Mouse (Mus musculus) monocyte, adult 5-6 weeks (primary cell): ENCODE results near the gene Rcn1. TPM values are rescaled to one million over a fixed set of nuclear protein-coding genes. Genes with fewer than 3 reads are reported as not detected.

ENCODE experiments used
- ATAC-seq: fragments of 153-309, 156-312 bp; replicated peaks from 2 replicates; pipeline ENCODE4 v1.8.0; 2017; ENCODE audit warnings: mild to moderate bottlenecking; ENCODE audit not compliant: low TSS enrichment, insufficient number of reproducible peaks, severe bottlenecking, poor library complexity, low FRiP score
- total RNA-seq: library from RNA; stranded (forward); fragments of 200-1000, 200-491, 200-594 nt; gene quantifications from 3 replicates; pipeline ENCODE4 v1.2.3, GENCODE M21; 2017

The Rcn1 gene
- total RNA-seq, 1 experiment from 2014 or later: 19.1 TPM

GRCm38 (mm10) chr2:105398636-105399084 lies 459 bp downstream of the Rcn1 start:
- ATAC-seq: no peak

DNA sequence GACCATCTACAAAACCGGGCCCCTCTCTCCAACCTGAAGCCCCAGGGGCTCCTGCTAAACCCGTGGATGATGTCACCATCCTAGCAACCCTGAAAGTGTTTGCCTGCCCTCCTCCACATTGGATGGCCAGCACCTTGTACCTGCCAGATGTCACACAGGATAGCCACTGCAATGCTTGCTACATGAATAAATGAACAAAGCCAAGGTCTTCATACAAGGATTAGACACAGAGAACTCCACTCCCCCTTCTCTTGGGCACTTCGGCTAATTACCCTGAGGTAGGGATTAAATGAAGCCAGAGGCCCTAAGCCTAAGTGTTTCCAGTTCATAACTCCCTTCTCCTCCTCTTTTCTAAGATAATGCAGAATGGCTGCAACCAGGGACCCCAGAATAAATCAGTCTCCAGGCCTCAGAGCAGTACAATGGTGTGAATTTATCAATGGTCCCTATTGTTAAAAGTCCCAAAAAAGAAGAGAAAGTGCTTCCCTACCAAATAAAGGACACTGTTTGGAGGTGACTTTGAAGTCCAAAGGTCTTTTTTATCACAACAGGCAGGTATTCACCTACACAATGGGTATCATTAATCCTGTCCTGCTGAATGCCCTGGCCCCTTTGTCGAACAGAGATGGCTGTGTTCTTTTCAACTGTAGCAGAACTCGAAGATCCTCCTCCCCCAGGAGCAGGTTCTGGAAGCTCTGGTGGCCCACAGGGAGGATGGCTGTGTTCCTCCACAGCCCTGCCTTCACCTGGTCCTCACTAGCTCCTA lies 1.5 kb downstream of the Rcn1 start:
- ATAC-seq: no peak

GRCm38 (mm10) chr2:105396066-105396465 lies 3.1 kb downstream of the Rcn1 start:
- no peak for ATAC-seq

DNA sequence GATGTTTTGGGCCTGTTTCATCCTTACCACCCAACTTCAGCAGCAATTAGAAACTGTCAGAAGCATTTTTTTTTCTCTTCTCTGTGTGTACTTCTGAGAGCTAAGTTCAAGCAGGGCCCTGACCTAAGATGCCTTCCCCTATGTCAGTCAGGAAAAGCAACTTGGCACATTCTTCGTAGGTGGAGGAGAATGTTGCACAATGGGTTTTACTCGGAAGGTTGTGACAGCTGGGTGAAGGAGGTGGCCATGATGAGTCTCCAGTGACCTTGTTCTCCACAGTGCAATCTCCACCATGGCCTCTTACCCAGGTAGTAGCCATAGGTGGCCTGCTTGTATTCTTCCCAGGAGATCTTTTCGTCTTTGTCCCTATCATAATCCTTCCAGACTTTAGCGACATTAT lies 4.7 kb downstream of the Rcn1 start:
- no peak for ATAC-seq

DNA sequence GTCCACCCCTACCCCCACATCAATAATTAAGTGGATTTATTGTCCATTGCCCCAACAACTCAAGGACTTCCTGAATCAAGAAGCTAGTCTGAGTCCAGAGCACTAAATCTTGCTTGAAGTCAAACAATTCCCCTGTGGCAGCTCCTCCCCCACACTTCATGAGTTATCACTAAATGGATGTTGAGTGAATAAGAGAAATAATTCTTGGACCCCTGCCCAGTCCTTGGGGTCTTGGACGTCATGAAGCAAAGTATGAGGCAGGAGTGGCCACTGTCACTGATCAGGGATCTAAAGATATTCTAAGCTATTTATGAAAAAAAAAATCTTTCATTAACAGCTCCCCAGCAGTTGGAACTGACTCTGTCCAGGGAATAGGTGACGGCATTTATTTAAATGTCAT lies 6.6 kb downstream of the Rcn1 start:
- ATAC-seq: no peak

DNA sequence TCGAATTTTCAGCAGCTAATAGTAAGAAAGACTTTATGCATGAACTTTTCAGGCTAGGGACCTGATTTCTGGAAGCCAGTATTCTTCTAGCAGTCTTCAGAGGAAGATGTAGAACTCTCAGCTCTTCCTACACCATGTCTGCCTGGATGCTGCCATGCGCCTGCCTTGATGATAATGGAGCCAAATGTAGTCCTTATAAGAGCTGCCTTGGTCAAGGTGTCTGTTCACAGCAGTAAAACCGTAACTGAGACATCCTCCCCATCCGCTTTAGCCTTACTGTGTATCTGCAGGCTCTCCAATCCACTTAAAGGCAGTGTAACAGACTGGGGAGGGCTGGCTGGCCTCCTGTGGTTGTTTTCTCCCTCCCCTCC lies 7.7 kb downstream of the Rcn1 start:
- no peak for ATAC-seq

DNA sequence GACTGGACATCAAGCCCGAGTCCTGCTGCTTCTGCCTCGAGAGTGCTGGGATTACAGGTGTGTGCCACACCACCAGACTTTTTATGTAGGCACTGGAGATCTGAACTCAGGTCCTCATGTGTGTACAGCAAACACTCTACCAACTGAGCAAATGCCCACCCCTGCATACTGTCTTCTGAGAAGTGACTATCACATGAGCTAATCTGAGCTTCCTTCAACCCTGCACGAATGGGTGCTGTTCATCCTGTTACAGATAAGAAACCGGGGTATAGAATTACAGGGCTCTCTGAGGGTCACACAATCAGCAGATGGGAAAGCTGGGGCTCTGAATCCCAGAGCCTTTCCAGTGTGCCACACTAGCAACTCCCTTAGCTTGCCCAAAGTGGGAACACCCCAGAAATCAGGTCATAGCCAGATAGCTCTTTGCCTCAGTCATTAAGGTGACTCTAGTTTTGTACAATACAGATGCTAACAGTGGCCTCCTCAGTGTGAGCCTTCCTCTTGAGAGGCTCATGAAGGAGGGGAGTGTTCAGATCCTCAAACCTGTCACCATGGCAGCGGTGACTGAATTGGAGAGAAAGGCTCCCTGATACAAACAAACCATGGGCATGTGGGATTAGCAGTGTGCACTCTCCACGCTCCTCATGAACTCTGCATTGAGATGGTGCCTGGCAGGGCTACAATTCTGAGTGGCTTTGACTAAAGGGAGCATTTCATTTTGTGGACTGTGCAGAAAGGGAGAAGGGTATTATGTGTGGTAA lies 8.3 kb downstream of the Rcn1 start:
- no peak for ATAC-seq

GRCm38 (mm10) chr2:105389007-105389890 lies 9.9 kb downstream of the Rcn1 start:
- ATAC-seq: no peak

GRCm38 (mm10) chr2:105386418-105386817 lies 12.7 kb downstream of the Rcn1 start:
- no peak for ATAC-seq

DNA sequence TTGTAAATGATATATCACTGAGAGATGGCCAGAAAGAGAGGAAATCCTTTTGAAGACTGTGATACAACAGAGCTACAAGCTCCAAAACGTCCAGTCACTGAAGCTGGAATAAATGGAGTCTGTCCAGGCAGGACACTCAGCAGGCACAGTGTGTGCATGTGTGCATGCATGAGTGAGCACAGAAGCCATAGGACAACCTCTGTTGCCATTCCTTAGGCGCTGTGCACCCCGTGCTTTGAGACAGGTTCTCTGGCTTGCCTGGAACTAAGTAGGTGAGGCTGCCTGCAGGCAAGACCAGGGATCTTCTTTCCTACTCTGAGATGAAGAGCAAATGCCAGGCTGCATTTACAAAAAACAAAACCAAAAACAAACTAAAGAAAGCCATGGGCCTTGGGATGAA lies 14.1 kb downstream of the Rcn1 start:
- no peak for ATAC-seq

- no peak for ATAC-seq
These were observed 16.1 kb downstream of the Rcn1 start for GRCm38 (mm10) chr2:105383063-105383462.

DNA sequence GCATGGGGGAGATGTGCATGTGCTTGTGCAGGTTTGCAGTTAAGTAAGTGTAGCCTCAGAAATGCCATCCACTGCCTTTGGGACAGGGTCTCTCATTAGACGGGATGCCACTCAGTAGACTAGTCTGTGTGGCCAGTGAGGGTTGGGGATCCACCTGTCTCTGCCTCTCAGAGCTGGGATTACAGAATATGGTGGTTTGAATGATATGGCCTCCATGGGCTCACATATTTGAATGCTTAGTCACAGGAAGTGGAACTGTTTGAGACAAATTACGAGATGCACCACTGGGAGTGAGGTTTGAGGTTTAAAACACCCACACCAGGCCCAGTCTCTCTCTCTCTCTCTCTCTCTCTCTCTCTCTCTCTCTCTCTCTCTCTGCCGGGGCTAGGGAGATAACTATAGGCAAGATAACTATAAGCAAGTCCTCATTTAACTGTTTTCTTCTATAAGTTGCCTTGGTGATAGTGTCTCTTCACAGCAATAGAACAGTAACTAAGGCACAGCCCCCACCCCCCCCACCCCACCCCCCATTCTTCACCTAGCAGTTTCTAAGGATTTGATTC lies 18.3 kb downstream of the Rcn1 start:
- ATAC-seq: no peak

DNA sequence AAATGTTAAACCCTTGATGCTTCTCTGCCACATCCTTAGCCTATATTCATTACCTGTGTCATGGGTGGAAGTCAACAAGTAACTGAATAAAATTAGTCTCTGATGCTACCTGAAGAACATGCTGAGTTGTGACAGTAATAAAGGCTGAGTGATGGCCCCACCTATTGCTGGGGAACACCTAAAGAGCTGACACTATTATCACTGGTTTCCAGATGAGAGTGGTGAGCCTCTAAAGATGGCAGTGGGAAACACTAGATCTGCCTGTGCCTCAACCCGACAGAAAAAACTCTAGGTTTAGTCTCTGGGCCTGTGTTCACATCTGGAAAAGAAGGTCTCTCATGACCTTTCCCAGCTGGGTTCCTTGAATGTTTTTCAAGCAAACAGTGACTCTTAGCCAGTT lies 19.4 kb downstream of the Rcn1 start:
- ATAC-seq: no peak

DNA sequence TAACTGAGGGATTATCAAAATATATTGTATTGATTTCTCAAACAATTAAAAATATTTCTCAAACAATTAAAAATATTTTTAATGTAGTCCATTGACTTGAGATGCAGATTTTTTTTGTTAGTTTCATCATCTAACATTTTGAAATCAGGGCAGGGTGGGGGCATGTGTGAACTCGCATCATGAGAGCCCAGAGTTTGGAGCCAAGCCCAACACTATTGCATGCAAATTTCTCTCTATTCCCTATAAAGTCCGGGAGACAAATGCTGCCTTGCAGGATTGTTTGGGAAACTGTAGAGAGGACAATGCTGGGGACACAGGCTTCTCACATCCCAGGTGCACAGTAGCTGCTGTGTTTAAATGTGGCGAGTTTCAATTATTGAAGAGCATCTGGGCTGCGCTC lies 23.4 kb downstream of the Rcn1 start:
- no peak for ATAC-seq

GRCm38 (mm10) chr2:105375261-105375660 lies 23.9 kb downstream of the Rcn1 start:
- no peak for ATAC-seq

- ATAC-seq: no peak
These were observed 25.5 kb downstream of the Rcn1 start for GRCm38 (mm10) chr2:105373658-105374057.

DNA sequence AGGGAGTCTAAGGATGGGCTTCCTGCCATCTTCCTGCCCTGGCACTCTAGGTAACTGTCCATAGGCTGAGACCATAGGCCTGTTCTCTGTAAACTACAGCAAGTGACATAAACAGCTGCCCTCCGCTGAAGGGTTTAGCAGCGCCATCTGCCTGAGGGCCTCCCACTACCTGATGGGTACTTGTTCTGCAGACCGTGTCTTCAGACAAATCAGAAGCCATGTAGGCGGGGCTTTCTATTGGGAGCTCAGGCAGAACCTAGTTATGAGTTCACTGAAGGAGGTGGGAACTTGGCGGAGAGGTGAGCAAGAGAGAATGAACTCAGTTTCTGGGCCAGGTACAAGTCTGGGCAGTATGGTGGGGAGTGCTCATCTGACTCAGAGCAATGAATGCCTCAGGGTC lies 26.4 kb downstream of the Rcn1 start:
- no peak for ATAC-seq

GRCm38 (mm10) chr2:105372156-105372555 lies 27.0 kb downstream of the Rcn1 start:
- no peak for ATAC-seq

GRCm38 (mm10) chr2:105370698-105371097 lies 28.4 kb downstream of the Rcn1 start:
- no peak for ATAC-seq
